Mouse (Mus musculus): Measurements from ENCODE around the gene Lrrc51. TPM values are rescaled to one million over a fixed set of nuclear protein-coding genes. Genes with fewer than 3 reads are reported as not detected.
"Not testable (repeated sequence)": the region's sequence is repeated elsewhere in the genome, so short reads cannot be mapped to it uniquely, and the experiment has no call there.

Lrrc51 gene
- polyA plus RNA-seq, 1 experiment from 2014 or later, result 8.3 TPM

DNA sequence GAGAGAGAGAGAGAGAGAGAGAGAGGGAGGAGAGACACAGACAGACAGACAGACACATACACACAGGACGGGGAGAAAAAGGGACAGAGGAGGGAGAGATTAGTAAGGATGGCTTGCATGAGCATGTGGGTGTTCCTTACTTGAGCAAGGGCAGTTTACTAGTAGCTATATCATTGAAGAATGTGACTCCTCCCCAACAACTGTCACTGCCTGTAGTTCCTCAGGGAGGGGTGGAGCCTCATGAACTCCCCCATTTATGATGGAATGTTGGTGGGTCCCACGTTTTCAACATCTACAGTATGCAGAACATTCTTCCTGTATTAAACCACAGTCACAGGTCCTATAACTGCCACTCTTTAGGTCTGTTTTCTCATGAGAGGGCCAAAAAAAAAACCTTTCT is 18.4 kb upstream of the Lrrc51 start:
- no peak for ATAC-seq (ENCODE audit: low FRiP score)

DNA sequence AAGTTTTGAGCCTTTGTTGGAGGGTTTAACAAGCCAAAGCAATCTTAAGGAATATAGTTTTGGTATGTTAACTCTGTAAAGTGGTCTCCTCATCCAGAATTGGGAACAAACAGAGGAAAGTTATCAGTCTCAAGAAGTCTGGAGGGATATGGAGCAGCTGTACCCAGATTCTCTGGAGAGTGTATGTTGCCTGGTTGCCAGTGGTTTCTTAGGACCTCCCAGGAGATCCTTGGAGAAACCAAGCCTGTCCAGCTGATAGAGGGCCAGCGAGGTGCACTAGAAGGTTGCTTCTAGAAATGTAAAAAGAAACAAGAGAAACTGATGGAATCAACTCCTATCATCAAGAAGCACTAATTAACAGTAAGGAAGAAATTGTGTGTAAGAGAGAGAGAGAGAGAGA is 18.0 kb upstream of the Lrrc51 start:
- no peaks in the 10 kb centered on the region for H3K36me3 ChIP-seq (ENCODE audit: control insufficient read depth, insufficient read depth, low read length)
- no peaks in the 10 kb centered on the region for H3K27me3 ChIP-seq (ENCODE audit: control insufficient read depth, insufficient read depth, low read length)
- 79% methylated on average over 1 of the region's 1 CpGs for WGBS
- no peak overlapping the region for H3K4me2 ChIP-seq
- H3K4me3 ChIP-seq (ENCODE audit: low read depth, low read length), result no peak overlapping the region
- no peaks in the 10 kb centered on the region for H3K9me3 ChIP-seq (ENCODE audit: control insufficient read depth, low read length)
- no peaks in the 10 kb centered on the region for H3K4me1 ChIP-seq (ENCODE audit: control insufficient read depth, insufficient read depth, low read length)
- no peak for ATAC-seq (ENCODE audit: low FRiP score)
- no peak for DNase-seq (ENCODE audit: low spot score, missing footprints)
- H3K9ac ChIP-seq (ENCODE audit: low read length), result no peak overlapping the region
- H3K27ac ChIP-seq (ENCODE audit: low read depth, low read length), result no peak overlapping the region

More for the DNA sequence above, 18.4 kb upstream of the Lrrc51 start:
- DNase-seq (ENCODE audit: low spot score, missing footprints), result no peak
- Histone ChIP-seq H3K27ac (ENCODE audit: low read depth, low read length) (no peak overlapping the region), H3K4me3 (ENCODE audit: low read depth, low read length) (no peak overlapping the region), H3K27me3 (ENCODE audit: control insufficient read depth, insufficient read depth, low read length) (no peaks in the 10 kb centered on the region), H3K36me3 (ENCODE audit: control insufficient read depth, insufficient read depth, low read length) (no peaks in the 10 kb centered on the region), H3K4me2 (no peak overlapping the region), H3K4me1 (ENCODE audit: control insufficient read depth, insufficient read depth, low read length) (no peaks in the 10 kb centered on the region), H3K9me3 (ENCODE audit: control insufficient read depth, low read length) (no peaks in the 10 kb centered on the region), H3K9ac (ENCODE audit: low read length) (no peak overlapping the region)
- WGBS, result 66% methylated on average over 2 of the region's 2 CpGs

DNA sequence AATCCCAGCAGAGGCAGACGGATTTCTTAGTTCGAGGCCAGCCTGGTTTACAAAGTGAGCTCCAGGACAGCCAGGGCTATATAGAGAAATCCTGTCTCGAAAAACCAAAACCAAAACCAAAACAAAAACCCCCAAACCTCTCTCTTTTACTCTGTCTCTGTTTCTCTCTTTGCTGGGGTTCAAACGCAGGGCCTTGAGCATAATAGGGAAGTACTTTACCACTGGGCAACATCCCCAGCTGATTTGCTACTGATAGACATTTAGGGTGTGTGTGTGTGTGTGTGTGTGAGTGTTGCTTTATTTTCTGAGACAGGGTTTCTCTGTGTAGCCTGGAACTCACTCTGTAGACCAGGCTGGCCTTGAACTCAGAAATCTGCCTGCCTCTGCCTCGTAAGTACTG is 15.3 kb upstream of the Lrrc51 start:
- not testable (repeated sequence) for H3K9me3 ChIP-seq (ENCODE audit: control insufficient read depth, low read length); ATAC-seq (ENCODE audit: low FRiP score)
- 89% methylated on average over 5 of the region's 5 CpGs for WGBS

DNA sequence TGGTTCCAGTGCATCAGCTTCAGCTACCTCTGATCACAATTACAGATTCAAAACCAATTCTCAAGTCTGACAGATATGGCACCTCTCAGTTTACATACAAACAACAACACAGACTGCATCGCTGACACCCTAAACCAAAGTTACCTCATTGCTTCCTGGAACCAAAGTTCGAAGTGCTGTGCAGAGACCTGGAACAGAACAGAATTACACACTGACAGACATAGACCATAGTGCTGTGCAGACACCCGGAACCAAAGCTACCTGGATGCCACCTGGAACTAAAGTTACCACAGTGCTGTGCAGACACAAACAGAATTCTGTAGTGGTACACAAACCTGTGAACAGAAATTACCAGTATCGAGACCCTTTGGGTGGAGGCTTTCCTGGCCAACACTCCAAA is 6.1 kb upstream of the Lrrc51 start:
- WGBS, result 96% methylated on average over 4 of the region's 4 CpGs

More for the DNA sequence above, 15.3 kb upstream of the Lrrc51 start:
- H3K4me1 ChIP-seq (ENCODE audit: control insufficient read depth, insufficient read depth, low read length); H3K4me2 ChIP-seq; H3K27ac ChIP-seq (ENCODE audit: low read depth, low read length); H3K9ac ChIP-seq (ENCODE audit: low read length); H3K36me3 ChIP-seq (ENCODE audit: control insufficient read depth, insufficient read depth, low read length); H3K4me3 ChIP-seq (ENCODE audit: low read depth, low read length); H3K27me3 ChIP-seq (ENCODE audit: control insufficient read depth, insufficient read depth, low read length); DNase-seq (ENCODE audit: low spot score, missing footprints): not testable (repeated sequence)

DNA sequence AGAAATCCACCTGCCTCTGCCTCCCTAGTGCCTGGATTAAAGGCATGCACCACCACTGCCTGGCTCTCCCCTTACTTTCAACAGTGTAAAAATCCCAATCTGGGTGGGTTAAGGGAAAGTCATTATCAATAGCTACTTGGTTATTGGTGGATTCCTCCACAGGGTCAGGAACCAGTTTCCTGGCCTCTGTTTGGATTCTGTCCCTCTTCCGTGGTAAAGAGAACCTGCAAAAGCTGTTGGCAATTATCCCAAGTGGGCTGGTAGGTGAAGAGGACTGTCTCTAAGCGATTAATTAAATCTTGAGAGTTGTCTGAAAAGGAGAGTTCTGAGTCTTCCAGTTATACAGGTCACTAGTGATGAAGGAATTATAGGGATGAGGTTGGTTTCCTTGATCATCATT is 4.7 kb upstream of the Lrrc51 start:
- Histone ChIP-seq H3K36me3 (ENCODE audit: control insufficient read depth, insufficient read depth, low read length) (no peaks in the 10 kb centered on the region), H3K4me2 (no peak overlapping the region), H3K9me3 (ENCODE audit: control insufficient read depth, low read length) (no peaks in the 10 kb centered on the region), H3K4me3 (ENCODE audit: low read depth, low read length) (no peak overlapping the region), H3K9ac (ENCODE audit: low read length) (no peak overlapping the region), H3K27me3 (ENCODE audit: control insufficient read depth, insufficient read depth, low read length) (no peaks in the 10 kb centered on the region), H3K4me1 (ENCODE audit: control insufficient read depth, insufficient read depth, low read length) (peaks cover 3% of the 10 kb centered on the region; the same call in 1 of the 2 replicates), H3K27ac (ENCODE audit: low read depth, low read length) (no peak overlapping the region)
- 98% methylated on average over 2 of the region's 2 CpGs for WGBS
- no peak for ATAC-seq (ENCODE audit: low FRiP score)
- DNase-seq (ENCODE audit: low spot score, missing footprints), result no peak

More for the DNA sequence above, 6.1 kb upstream of the Lrrc51 start:
- ATAC-seq (ENCODE audit: low FRiP score), result no peak
- Histone ChIP-seq H3K9me3 (ENCODE audit: control insufficient read depth, low read length) (no peaks in the 10 kb centered on the region), H3K27me3 (ENCODE audit: control insufficient read depth, insufficient read depth, low read length) (no peaks in the 10 kb centered on the region), H3K4me2 (no peak overlapping the region), H3K4me1 (ENCODE audit: control insufficient read depth, insufficient read depth, low read length) (peaks cover under 1% of the 10 kb centered on the region; the same call in 1 of the 2 replicates), H3K9ac (ENCODE audit: low read length) (no peak overlapping the region), H3K36me3 (ENCODE audit: control insufficient read depth, insufficient read depth, low read length) (no peaks in the 10 kb centered on the region), H3K4me3 (ENCODE audit: low read depth, low read length) (no peak overlapping the region), H3K27ac (ENCODE audit: low read depth, low read length) (no peak overlapping the region)
- no peak for DNase-seq (ENCODE audit: low spot score, missing footprints)

DNA sequence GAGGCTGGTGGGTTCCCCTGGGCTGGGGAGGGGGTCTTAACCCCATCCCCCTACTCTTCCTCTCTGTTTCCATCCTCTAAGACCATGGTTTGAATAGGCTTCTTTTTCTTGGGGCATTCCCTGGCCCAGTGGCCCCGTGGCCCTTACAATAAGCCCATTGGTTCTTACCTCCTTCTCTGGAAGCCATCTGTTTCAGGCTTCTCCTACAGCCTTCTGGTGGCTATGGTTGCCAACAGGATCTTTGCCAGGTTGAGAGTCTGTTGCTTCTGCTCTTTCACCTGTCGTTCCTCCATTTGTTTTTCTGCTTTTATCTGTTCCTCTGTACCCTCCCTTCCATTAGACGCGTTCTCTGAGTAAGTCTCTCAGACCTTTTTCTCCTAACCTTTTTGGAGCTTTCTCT is 3.9 kb upstream of the Lrrc51 start:
- no peak for DNase-seq (ENCODE audit: low spot score, missing footprints)
- H3K9ac ChIP-seq (ENCODE audit: low read length), result no peak overlapping the region
- 99% methylated on average over 4 of the region's 4 CpGs for WGBS
- no peak overlapping the region for H3K27ac ChIP-seq (ENCODE audit: low read depth, low read length)
- H3K4me3 ChIP-seq (ENCODE audit: low read depth, low read length), result no peak overlapping the region
- H3K36me3 ChIP-seq (ENCODE audit: control insufficient read depth, insufficient read depth, low read length), result no peaks in the 10 kb centered on the region
- ATAC-seq (ENCODE audit: low FRiP score), result no peak
- H3K4me2 ChIP-seq, result no peak overlapping the region
- peaks cover 5% of the 10 kb centered on the region; the same call in 1 of the 2 replicates for H3K4me1 ChIP-seq (ENCODE audit: control insufficient read depth, insufficient read depth, low read length)
- H3K9me3 ChIP-seq (ENCODE audit: control insufficient read depth, low read length), result no peaks in the 10 kb centered on the region
- H3K27me3 ChIP-seq (ENCODE audit: control insufficient read depth, insufficient read depth, low read length), result no peaks in the 10 kb centered on the region

DNA sequence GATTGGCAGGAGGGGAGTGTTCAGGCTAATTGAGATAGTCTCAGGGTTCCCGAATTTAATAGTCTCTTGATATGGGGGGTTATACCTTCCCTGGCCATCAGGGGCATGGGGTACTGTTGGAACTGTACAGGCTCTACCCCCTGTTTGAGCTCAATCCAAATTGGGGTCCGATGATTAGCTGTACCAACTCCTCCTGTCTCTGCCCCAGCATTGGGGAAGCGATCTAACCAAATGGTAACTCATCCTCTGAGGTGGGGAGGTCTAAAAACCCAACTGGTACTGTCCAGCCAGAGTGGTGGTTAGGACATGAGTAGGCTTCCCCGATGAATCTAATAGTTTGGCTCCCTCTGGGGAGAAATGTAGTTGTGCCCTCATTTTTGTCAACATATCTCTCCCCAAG is 3.3 kb upstream of the Lrrc51 start:
- no peak overlapping the region for H3K4me2 ChIP-seq
- DNase-seq (ENCODE audit: low spot score, missing footprints) (no peak), ATAC-seq (ENCODE audit: low FRiP score) (no peak)
- no peak overlapping the region for H3K27ac ChIP-seq (ENCODE audit: low read depth, low read length)
- no peaks in the 10 kb centered on the region for H3K9me3 ChIP-seq (ENCODE audit: control insufficient read depth, low read length)
- H3K36me3 ChIP-seq (ENCODE audit: control insufficient read depth, insufficient read depth, low read length), result no peaks in the 10 kb centered on the region
- no peak overlapping the region for H3K9ac ChIP-seq (ENCODE audit: low read length)
- no peaks in the 10 kb centered on the region for H3K27me3 ChIP-seq (ENCODE audit: control insufficient read depth, insufficient read depth, low read length)
- WGBS, result 95% methylated on average over 4 of the region's 4 CpGs
- no peak overlapping the region for H3K4me3 ChIP-seq (ENCODE audit: low read depth, low read length)
- peaks cover 5% of the 10 kb centered on the region; the same call in 1 of the 2 replicates for H3K4me1 ChIP-seq (ENCODE audit: control insufficient read depth, insufficient read depth, low read length)

DNA sequence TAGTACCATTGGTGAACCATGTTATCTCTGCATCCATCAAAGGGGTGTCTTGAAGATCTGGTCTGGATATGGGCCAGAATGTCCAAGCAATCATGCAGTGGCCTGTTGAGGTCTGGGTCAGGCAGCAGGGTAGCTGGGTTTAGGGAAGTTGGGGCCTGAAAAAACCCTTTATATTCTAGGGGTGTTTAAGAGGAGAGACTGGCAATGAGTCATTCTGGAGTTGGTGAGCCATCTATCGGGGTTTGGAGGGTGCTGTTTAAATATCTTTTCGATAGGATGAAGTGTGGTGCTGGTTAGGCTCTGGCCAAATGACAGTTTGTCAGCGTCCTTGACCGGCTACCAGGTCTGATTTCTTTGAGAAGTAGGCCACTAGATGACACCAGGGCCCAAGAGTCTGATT is 2.3 kb upstream of the Lrrc51 start:
- Histone ChIP-seq H3K27me3 (ENCODE audit: control insufficient read depth, insufficient read depth, low read length) (no peaks in the 10 kb centered on the region), H3K4me1 (ENCODE audit: control insufficient read depth, insufficient read depth, low read length) (peaks cover 5% of the 10 kb centered on the region; the same call in 1 of the 2 replicates), H3K36me3 (ENCODE audit: control insufficient read depth, insufficient read depth, low read length) (no peaks in the 10 kb centered on the region), H3K27ac (ENCODE audit: low read depth, low read length) (no peak overlapping the region), H3K9me3 (ENCODE audit: control insufficient read depth, low read length) (no peaks in the 10 kb centered on the region), H3K4me2 (no peak overlapping the region), H3K4me3 (ENCODE audit: low read depth, low read length) (no peak overlapping the region), H3K9ac (ENCODE audit: low read length) (no peak overlapping the region)
- WGBS, result over 99% methylated on average over 4 of the region's 4 CpGs
- DNase-seq (ENCODE audit: low spot score, missing footprints), result no peak
- ATAC-seq (ENCODE audit: low FRiP score), result no peak

DNA sequence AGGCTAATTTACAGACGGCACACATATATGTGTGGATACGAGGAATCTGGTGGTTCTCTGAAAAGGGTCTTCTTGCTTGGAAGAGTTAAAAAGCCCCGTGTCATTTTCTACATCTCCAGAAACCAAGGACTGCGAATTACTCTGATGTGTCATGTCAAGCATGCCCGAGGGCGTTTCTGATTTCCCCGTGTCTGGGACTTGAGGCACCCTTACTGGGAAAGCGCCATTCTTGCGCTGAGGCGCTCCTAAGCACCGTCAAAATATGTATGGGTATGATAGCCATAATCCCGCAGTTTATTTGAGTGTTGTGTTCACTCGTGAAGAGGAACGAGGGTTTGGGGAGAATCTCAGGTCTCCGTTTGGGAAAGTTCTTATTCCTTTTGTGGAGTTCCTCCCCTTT is 395 bp downstream of the Lrrc51 start:
- peaks cover 5% of the 10 kb centered on the region; the same call in 1 of the 2 replicates for H3K4me1 ChIP-seq (ENCODE audit: control insufficient read depth, insufficient read depth, low read length)
- 8% methylated on average over 15 of the region's 15 CpGs for WGBS
- H3K36me3 ChIP-seq (ENCODE audit: control insufficient read depth, insufficient read depth, low read length), result no peaks in the 10 kb centered on the region
- peak overlapping the region; percentile 54 for H3K4me3 ChIP-seq (ENCODE audit: low read depth, low read length)
- peak overlapping the region; percentile 64 for H3K9ac ChIP-seq (ENCODE audit: low read length)
- DNase-seq (ENCODE audit: low spot score, missing footprints) (no peak), ATAC-seq (ENCODE audit: low FRiP score) (peak; percentile 49; the same call in 1 of the 2 replicates)
- H3K27ac ChIP-seq (ENCODE audit: low read depth, low read length), result no peak overlapping the region
- H3K27me3 ChIP-seq (ENCODE audit: control insufficient read depth, insufficient read depth, low read length), result no peaks in the 10 kb centered on the region
- no peaks in the 10 kb centered on the region for H3K9me3 ChIP-seq (ENCODE audit: control insufficient read depth, low read length)
- H3K4me2 ChIP-seq, result peak overlapping the region; percentile 47

All from midbrain, embryonic 11.5 days (tissue).